Mouse (Mus musculus) cerebellum, postnatal 36 days (tissue): ENCODE measurements at regions not wholly inside any gene's neighbourhood (a gene's known extent, or its start where the extent isn't known, plus 50 kb on each side); places are given as distances from the start of the nearest gene placed in this dataset.

Experiments
- DNase-seq, 2 experiments: peaks; one replicate each; pipeline ENCODE4 v3.0.0; 2021 to 2022; ENCODE audit warnings: mixed read lengths in 2 of 2

GRCm38 (mm10) chr16:24042216-24042615, 53.6 kb upstream of the Bcl6 start:
- DNase-seq, result no peak

- DNase-seq, result no peak
Measured at GRCm38 (mm10) chr16:24041403-24041802, 52.8 kb upstream of the Bcl6 start.

DNA sequence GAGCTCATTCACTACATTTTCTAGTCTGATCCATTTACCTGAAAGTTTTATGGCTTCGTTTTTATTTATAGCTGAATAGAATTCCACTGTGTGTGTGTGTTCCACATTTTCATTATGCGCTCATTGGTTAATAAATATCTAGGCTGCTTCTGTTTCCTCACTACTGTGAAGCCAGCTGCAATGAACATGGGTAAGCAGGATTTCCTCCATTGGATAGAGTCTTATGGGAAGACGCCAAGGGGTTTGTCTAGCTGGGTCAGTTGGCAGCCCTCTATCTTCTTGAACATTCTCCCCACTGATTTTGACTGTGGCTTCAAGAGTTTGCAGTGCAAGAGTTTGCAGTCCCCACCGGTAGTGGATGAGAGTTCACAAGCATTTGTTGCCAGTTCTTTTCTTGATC, 51.1 kb upstream of the Bcl6 start:
- DNase-seq, result no peak
